Mouse (Mus musculus): ENCODE data around the gene Pitpnm2. TPM values are rescaled to one million over a fixed set of nuclear protein-coding genes. Genes with fewer than 3 reads are reported as not detected.

Gene Pitpnm2
- polyA plus RNA-seq, 1 experiment from 2014 or later = 1.3 TPM

DNA sequence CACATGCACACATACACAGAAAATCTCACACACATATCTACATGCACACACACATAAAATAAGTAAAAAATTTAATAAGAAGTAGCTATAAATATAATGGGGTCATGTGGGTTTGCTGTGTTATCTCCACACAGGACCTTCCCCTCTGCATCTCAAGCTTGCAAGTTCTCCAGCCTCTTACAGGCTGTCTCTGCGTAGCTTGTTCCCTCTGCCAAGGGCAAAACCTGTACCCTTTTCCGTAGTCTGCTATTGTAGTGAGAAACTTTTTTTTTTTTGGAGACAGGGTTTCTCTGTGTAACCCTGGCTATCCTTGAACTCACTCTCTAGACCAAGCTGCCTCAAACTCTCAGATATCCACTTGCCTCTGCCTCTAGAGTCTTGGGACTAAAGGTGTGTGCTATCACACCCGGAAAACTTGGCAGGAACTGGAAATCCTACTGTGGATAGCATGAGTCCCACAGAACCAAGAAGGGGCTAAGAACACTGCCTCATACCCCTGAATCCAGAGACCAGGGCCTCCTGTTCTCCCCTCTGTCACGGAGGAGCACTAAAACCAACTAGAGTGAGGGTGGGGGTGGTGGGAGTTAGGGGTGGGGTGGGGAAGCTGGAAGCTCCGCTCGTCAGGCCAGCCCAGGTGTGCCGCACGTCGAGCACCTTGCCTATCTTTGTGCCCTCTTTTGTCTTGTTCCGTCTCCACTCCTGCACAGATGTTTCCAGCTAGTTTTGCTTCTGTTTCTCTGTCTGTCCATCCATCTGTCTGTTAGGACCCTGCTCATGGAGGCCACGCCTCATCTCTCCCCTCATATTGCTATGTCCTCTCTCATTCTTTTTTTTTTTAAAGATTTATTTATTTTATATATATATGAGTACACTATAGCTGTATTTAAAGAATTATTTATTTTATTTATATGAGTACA is 149.2 kb downstream of the Pitpnm2 start:
- Histone ChIP-seq H3K9ac (no peak overlapping the region), H3K27me3 (no peaks in the 10 kb centered on the region), H3K9me3 (replicated peaks) (no peaks in the 10 kb centered on the region), H3K4me3 (replicated peaks) (no peak overlapping the region), H3K4me2 (no peak overlapping the region), H3K27ac (no peak overlapping the region), H3K36me3 (no peaks in the 10 kb centered on the region), H3K4me1 (replicated peaks) (peaks cover 10% of the 10 kb centered on the region)
- DNase-seq = no peak
- 80% methylated on average over 11 of the region's 11 CpGs for WGBS (ENCODE audit: insufficient replicate concordance)
- no peak for ATAC-seq (ENCODE audit: low read depth)

DNA sequence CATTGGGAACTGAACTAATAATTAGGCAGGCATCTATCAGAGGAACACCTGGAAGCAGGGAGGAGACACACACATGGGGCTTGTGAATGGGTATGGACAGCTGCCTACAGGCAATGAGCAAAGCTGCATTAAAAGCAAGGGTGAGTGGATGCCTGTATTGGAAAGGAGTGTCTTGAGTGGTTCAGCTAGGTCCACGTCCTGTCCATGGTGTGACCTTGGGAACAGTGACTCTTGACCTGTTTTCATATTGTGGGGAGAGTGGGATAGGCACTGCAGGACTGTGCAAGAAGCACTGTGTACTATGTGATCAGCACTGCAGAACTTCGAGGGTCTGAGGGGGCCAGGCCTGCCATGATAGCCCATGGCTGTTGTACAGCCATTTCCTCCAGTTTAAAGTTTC is 150.6 kb downstream of the Pitpnm2 start:
- Histone ChIP-seq H3K9ac (no peak overlapping the region), H3K36me3 (no peaks in the 10 kb centered on the region), H3K4me1 (replicated peaks) (peaks cover 25% of the 10 kb centered on the region), H3K27ac (no peak overlapping the region), H3K4me3 (replicated peaks) (no peak overlapping the region), H3K27me3 (no peaks in the 10 kb centered on the region), H3K4me2 (no peak overlapping the region), H3K9me3 (replicated peaks) (no peaks in the 10 kb centered on the region)
- WGBS (ENCODE audit: insufficient replicate concordance) = 77% methylated on average over 2 of the region's 2 CpGs
- no peak for ATAC-seq (ENCODE audit: low read depth)
- no peak for DNase-seq

DNA sequence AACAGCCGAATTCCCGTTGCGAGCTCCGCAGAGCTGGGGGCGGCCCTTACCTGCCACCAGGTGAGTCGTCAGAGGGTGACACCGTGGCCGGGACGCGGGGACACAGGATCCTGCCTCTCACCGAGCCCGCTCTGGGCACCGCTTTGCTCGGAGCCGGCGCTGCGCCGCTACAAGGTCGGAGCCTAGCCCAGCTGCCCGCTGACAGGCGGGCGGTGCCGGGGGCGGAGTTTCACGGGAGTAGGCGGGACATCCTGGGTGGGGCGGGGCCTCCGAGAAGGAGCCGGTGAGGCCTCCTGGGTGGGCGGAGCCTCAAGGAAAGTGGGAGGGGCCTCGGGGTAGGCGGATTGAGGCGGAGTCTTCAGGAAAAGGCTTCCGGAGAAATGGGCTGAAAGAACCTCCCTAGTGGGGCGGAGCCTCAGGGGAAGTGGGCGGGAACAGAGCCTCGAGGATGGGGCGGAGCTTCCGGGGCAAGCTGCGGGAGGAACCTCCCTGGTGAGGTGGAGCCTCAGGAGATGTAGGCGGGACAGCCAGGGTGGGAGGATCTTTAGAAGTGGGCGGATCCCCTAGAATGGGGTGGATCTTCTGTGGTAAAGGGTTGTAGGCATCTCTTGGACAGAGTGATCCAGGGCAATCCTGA is 153.8 kb downstream of the Pitpnm2 start, which contains the start of gene Abcb9:
Gene Abcb9, minus strand, starts transcription at position 203 of the 637 bp plus-strand sequence.
- DNase-seq (peak; percentile 99), ATAC-seq (ENCODE audit: low read depth) (peak; percentile 76)
- WGBS (ENCODE audit: insufficient replicate concordance) = under 1% methylated on average over 42 of the region's 42 CpGs
- H3K4me3 ChIP-seq (replicated peaks) = peak within 1 kb of the TSS; percentile 68
- H3K36me3 ChIP-seq = no peaks in the 10 kb centered on the region
- H3K4me1 ChIP-seq (replicated peaks) = peaks cover 57% of the 10 kb centered on the region
- peak within 1 kb of the TSS; percentile 93 for H3K27ac ChIP-seq
- H3K27me3 ChIP-seq = no peaks in the 10 kb centered on the region
- H3K9me3 ChIP-seq (replicated peaks) = no peaks in the 10 kb centered on the region
- peak within 1 kb of the TSS; percentile 79 for H3K9ac ChIP-seq
- peak within 1 kb of the TSS; percentile 85 for H3K4me2 ChIP-seq

DNA sequence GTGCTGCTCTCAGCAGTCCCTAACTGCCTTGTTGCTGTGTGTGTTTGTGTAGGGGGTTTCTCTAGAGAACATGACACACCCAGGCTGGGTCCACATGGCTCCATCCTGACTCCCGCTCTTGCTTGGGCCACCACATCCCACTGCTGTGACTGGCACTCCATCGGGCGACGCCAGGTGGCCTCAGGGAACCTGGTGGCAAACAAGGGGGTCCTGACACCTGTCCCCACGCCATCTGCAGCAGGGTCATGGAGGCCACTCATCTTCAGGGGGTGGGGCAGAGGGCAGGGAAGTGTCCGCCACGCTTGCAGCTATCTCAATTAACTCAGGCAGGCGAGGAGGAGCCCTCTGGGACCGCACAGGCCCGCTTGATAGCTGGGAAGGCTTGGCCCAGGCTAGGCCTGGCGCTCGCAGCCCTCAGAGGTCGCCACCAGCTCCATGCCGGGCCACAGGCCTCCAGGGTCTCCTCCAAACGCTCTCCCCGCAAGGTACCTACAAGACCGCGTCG is 154.4 kb downstream of the Pitpnm2 start:
- Histone ChIP-seq H3K9me3 (replicated peaks) (no peaks in the 10 kb centered on the region), H3K4me3 (replicated peaks) (peak overlapping the region; percentile 68), H3K4me1 (replicated peaks) (peaks cover 62% of the 10 kb centered on the region), H3K27ac (peak overlapping the region; percentile 89), H3K36me3 (no peaks in the 10 kb centered on the region), H3K9ac (peak overlapping the region; percentile 79), H3K27me3 (no peaks in the 10 kb centered on the region), H3K4me2 (peak overlapping the region; percentile 85)
- DNase-seq = peak; percentile 72
- 10% methylated on average over 19 of the region's 19 CpGs for WGBS (ENCODE audit: insufficient replicate concordance)
- peak; percentile 82 for ATAC-seq (ENCODE audit: low read depth)

DNA sequence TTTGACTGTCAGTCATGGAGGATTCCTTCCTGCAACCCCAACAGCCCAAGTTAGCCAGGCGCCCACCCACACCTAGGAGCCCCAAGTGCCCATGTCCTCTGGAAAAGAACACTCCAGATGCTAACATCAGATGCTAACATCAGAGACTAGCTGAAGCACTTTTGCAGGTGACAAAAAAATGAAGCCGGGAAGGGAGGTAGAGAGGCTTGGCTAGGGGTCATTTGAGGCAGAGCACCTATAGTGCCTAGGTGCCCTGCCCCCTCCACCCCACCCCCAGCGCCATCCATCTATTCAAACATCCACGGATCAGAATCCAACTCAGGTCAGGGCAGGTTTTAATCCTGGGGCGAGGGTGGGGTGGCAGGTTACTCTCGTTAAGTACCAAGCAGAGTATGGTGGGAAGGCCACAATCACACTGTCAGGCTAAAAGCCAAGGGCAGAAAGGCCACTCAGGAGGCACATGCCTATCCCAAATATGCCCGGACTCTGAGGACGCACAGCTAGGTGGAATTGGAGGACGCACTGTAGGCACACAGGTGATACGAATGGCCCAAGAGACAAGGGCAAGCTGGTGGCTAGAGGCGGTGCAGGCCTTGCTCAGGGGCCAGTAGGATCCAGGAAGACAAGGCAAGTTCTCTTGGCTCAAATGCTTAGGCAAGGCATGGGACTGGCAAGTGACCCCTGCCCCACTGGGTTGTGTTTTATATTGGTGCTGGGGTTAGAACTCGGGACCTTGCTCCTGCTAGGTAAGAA is 155.5 kb downstream of the Pitpnm2 start:
- ATAC-seq (ENCODE audit: low read depth) = no peak
- Histone ChIP-seq H3K4me2 (peak overlapping the region; percentile 85), H3K9me3 (replicated peaks) (no peaks in the 10 kb centered on the region), H3K27me3 (no peaks in the 10 kb centered on the region), H3K27ac (peak overlapping the region; percentile 93), H3K4me3 (replicated peaks) (peak overlapping the region; percentile 68), H3K4me1 (replicated peaks) (peaks cover 65% of the 10 kb centered on the region), H3K9ac (peak overlapping the region; percentile 79), H3K36me3 (peaks cover 9% of the 10 kb centered on the region)
- no peak for DNase-seq
- 81% methylated on average over 12 of the region's 12 CpGs for WGBS (ENCODE audit: insufficient replicate concordance)

DNA sequence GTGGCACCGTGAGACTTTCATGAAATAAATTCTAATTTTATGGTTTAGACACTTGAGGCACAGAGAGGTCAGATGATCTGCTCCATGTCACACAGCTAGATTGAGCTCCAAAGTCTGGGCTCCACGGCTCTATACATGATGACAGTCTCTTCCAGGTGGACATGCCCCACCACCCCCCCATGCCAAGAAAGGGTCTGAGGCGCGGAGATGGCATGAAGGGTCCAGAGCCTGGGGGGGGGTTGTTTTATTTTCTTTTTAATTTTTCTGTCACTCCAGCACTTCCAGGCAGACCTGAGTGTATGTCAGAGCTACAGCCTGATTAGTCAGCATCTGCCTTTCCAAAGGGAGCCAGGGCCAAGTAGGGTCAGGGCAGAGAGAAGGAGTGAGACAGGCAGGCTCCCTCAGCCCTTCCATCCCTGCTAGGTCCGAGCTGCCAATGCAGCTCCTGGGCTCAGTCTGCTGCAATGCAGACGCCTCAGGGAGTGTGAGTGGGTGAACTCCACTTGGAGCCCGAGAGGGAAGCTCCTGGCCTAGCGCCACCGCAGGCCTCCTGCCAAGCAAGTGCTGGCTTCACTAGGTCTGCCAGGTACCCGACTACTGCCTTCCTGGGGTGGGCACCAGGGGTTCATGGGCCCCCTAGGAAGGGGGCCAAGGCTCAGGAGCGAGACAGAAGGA is 156.3 kb downstream of the Pitpnm2 start:
- H3K9ac ChIP-seq = peak overlapping the region; percentile 79; the same call in 1 of the 2 replicates
- peak overlapping the region; percentile 85 for H3K4me2 ChIP-seq
- no peaks in the 10 kb centered on the region for H3K27me3 ChIP-seq
- H3K36me3 ChIP-seq = peaks cover 13% of the 10 kb centered on the region
- DNase-seq (no peak), ATAC-seq (ENCODE audit: low read depth) (no peak)
- peaks cover 65% of the 10 kb centered on the region for H3K4me1 ChIP-seq (replicated peaks)
- peak overlapping the region; percentile 93 for H3K27ac ChIP-seq
- 72% methylated on average over 11 of the region's 11 CpGs for WGBS (ENCODE audit: insufficient replicate concordance)
- no peaks in the 10 kb centered on the region for H3K9me3 ChIP-seq (replicated peaks)
- H3K4me3 ChIP-seq (replicated peaks) = no peak overlapping the region

DNA sequence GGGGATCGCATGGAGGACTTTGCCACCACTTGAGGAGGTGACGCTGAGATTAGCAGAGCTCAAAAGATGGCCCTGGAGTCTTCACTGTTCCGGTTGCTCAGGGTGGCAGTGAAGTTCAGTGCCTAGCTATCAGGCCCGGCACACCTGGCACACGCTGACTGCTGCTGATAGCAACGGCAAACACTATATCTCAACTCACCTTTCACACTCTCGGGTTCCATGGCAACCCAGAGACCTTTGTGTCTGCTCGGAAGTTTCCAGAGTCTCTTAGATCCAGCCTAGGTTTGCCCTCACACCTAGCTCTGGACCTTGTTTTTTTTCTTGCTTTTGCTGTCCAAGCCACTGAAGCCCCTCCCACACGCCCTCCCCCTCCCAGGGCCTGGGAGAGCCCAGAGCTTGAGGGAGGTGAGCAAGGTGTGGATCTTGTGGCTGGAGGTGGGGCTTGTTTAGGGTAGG is 157.6 kb downstream of the Pitpnm2 start:
- ATAC-seq (ENCODE audit: low read depth) (peak; percentile 77), DNase-seq (peak; percentile 76)
- Histone ChIP-seq H3K4me3 (replicated peaks) (peak overlapping the region; percentile 41), H3K9ac (peak overlapping the region; percentile 79), H3K27ac (peak overlapping the region; percentile 93), H3K9me3 (replicated peaks) (no peaks in the 10 kb centered on the region), H3K4me2 (peak overlapping the region; percentile 85), H3K4me1 (replicated peaks) (peaks cover 65% of the 10 kb centered on the region), H3K36me3 (peaks cover 13% of the 10 kb centered on the region), H3K27me3 (no peaks in the 10 kb centered on the region)
- WGBS (ENCODE audit: insufficient replicate concordance) = 12% methylated on average over 9 of the region's 9 CpGs

DNA sequence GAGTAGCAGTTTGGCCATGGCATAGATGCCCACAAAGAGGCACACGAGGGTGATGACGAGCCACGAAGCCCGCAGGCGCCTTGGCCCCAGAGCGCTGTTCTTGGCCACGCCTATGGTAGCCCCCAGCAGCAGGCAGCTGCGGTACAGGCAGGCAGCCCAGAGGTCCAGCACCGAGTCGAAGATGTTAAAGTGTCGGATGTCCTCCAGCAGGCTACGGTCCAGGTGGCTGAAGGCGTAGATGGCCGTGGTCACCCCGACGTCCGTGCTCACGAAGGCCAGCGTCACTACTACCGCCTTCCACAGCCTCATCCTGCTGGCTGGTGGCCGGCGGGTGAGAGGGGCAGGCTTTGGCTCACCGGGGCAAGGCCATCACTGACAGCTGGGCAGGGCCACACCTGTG is 159.7 kb downstream of the Pitpnm2 start:
- no peak for DNase-seq
- 83% methylated on average over 23 of the region's 23 CpGs for WGBS (ENCODE audit: insufficient replicate concordance)
- Histone ChIP-seq H3K4me2 (no peak overlapping the region), H3K9ac (no peak overlapping the region), H3K36me3 (peaks cover 13% of the 10 kb centered on the region), H3K4me1 (replicated peaks) (peaks cover 50% of the 10 kb centered on the region), H3K4me3 (replicated peaks) (no peak overlapping the region), H3K27me3 (no peaks in the 10 kb centered on the region), H3K9me3 (replicated peaks) (no peaks in the 10 kb centered on the region), H3K27ac (no peak overlapping the region)
- ATAC-seq (ENCODE audit: low read depth) = no peak

DNA sequence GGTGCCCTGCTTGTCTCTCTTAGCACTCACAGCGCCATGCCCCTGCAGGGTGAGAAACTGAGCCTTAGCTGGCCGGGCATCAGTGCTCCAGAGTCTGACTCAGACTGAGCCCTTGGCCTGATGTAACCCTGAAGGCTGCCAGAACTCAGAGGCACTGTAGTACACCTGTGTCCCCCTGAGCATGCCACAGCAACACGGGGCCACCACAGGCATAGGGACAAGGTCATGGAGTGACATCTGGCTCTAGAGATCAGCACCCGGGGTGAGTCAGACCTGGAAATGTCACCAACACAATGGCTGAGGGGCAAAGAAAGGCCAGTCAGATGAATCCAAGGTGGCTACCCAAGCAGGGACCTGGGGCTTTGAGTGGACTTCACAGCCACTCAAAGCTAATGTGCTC is 162.7 kb downstream of the Pitpnm2 start:
- ATAC-seq (ENCODE audit: low read depth) = no peak

DNA sequence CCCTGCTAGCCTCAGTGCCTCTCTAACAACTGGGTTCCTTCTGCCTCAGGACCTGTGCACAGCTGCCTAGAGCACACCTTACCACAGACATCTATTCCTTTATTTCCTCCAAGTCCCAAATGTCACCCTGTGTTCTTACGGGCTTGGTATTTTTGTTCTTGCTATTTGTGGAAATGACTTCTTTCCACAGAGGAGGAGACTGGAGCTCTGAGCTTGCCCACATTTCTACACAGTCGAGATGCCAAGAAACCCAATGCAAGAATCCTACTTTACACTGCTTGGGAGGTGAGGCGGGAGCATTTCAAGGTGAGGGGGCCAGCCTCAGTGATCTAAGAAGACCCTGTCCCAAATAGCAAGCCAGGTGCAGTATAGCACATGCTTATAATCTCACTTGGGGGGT is 164.0 kb downstream of the Pitpnm2 start:
- Histone ChIP-seq H3K27me3 (no peaks in the 10 kb centered on the region), H3K4me1 (replicated peaks) (peaks cover 25% of the 10 kb centered on the region), H3K4me3 (replicated peaks) (no peak overlapping the region), H3K36me3 (peaks cover 13% of the 10 kb centered on the region), H3K9me3 (replicated peaks) (no peaks in the 10 kb centered on the region), H3K27ac (peak overlapping the region; percentile 9; the same call in 1 of the 2 replicates), H3K4me2 (no peak overlapping the region), H3K9ac (no peak overlapping the region)
- DNase-seq (no peak), ATAC-seq (ENCODE audit: low read depth) (no peak)
- whole genome bisulfite sequencing (ENCODE audit: insufficient replicate concordance) = 63% methylated on average over 3 of the region's 3 CpGs

More for the DNA sequence above, 162.7 kb downstream of the Pitpnm2 start:
- peaks cover 26% of the 10 kb centered on the region for H3K4me1 ChIP-seq (replicated peaks)
- DNase-seq = no peak
- WGBS (ENCODE audit: insufficient replicate concordance) = 71% methylated on average over 4 of the region's 4 CpGs
- H3K4me2 ChIP-seq = no peak overlapping the region
- H3K9ac ChIP-seq = no peak overlapping the region
- H3K36me3 ChIP-seq = peaks cover 13% of the 10 kb centered on the region
- no peaks in the 10 kb centered on the region for H3K27me3 ChIP-seq
- no peak overlapping the region for H3K4me3 ChIP-seq (replicated peaks)
- H3K27ac ChIP-seq = no peak overlapping the region
- H3K9me3 ChIP-seq (replicated peaks) = no peaks in the 10 kb centered on the region
